Comparison of ENCODE assay signal across 26 mouse cellular contexts in genomic region chrX:129773556-129774255, GRCm38 (mm10). TPM values are rescaled to one million over a fixed set of nuclear protein-coding genes. Genes with fewer than 3 reads are reported as not detected.
A peak's percentile ranks its signal among the peaks of the same experiment; 100 is the strongest.
DNase-seq lines count a peak whose midpoint lies in the region; ATAC-seq and TF ChIP-seq lines count a peak whose summit lies in the region.
"Had no signal": no experiment of that assay in that cellular context is flagged by ENCODE, and none has a peak within 500 bp of the region (broad histone marks: within the 10 kb centered on the region; RNA-seq: fewer than 3 reads in every experiment).

No protein-coding gene starts in this region.

- no peaks in the 10 kb centered on the region for H3K9me3 ChIP-seq in hindbrain, embryonic 12.5 days (replicated peaks)
- H3K9me3 ChIP-seq in hindbrain, embryonic 13.5 days = no peaks in the 10 kb centered on the region
- H3K9me3 ChIP-seq in midbrain, embryonic 14.5 days (ENCODE audit: control insufficient read depth, low read length) = no peaks in the 10 kb centered on the region
- no peaks in the 10 kb centered on the region for H3K9me3 ChIP-seq in midbrain, postnatal 0 days (ENCODE audit: low read length)
- no peaks in the 10 kb centered on the region for H3K9me3 ChIP-seq in forebrain, embryonic 12.5 days
- H3K9me3 ChIP-seq in forebrain, postnatal 0 days (ENCODE audit: low read length) = no peaks in the 10 kb centered on the region
- H3K9me3 ChIP-seq: embryonic facial prominence, embryonic 15.5 days; heart, embryonic 13.5 days; hindbrain, embryonic 15.5 days; megakaryocyte, embryonic 14.5 days; neural tube, embryonic 12.5 days; stomach, embryonic 15.5 days had no signal

- H3K4me3 ChIP-seq in hindbrain, embryonic 12.5 days = no peak overlapping the region
- no peak overlapping the region for H3K4me3 ChIP-seq in hindbrain, embryonic 13.5 days
- H3K4me3 ChIP-seq in midbrain, embryonic 14.5 days (replicated peaks; ENCODE audit: low read depth, low read length) = no peak overlapping the region
- no peak overlapping the region for H3K4me3 ChIP-seq in midbrain, postnatal 0 days (ENCODE audit: low read depth, low read length)
- no peak overlapping the region for H3K4me3 ChIP-seq in forebrain, embryonic 12.5 days (replicated peaks)
- no peak overlapping the region for H3K4me3 ChIP-seq in forebrain, postnatal 0 days (ENCODE audit: low read depth, low read length)
- H3K4me3 ChIP-seq: embryonic facial prominence, embryonic 15.5 days; heart, adult 2 months; heart, embryonic 13.5 days; hindbrain, embryonic 15.5 days; megakaryocyte, embryonic 14.5 days; neural tube, embryonic 12.5 days; stomach, embryonic 15.5 days had no signal

- H3K27me3 ChIP-seq in hindbrain, embryonic 12.5 days = no peaks in the 10 kb centered on the region
- H3K27me3 ChIP-seq in hindbrain, embryonic 13.5 days = no peaks in the 10 kb centered on the region
- H3K27me3 ChIP-seq in midbrain, embryonic 14.5 days (ENCODE audit: control insufficient read depth, insufficient read depth, low read length) = no peaks in the 10 kb centered on the region
- H3K27me3 ChIP-seq in midbrain, postnatal 0 days (ENCODE audit: insufficient read depth, low read length) = no peaks in the 10 kb centered on the region
- H3K27me3 ChIP-seq in forebrain, embryonic 12.5 days = no peaks in the 10 kb centered on the region
- H3K27me3 ChIP-seq in forebrain, postnatal 0 days (ENCODE audit: insufficient read depth, low read length) = no peaks in the 10 kb centered on the region
- H3K27me3 ChIP-seq: CH12.LX; embryonic facial prominence, embryonic 15.5 days; heart, embryonic 13.5 days; hindbrain, embryonic 15.5 days; megakaryocyte, embryonic 14.5 days; neural tube, embryonic 12.5 days; stomach, embryonic 15.5 days had no signal

- H3K9ac ChIP-seq in hindbrain, embryonic 12.5 days = no peak overlapping the region
- no peak overlapping the region for H3K9ac ChIP-seq in hindbrain, embryonic 13.5 days
- H3K9ac ChIP-seq in midbrain, embryonic 14.5 days (replicated peaks; ENCODE audit: low read length) = no peak overlapping the region
- no peak overlapping the region for H3K9ac ChIP-seq in midbrain, postnatal 0 days (replicated peaks; ENCODE audit: low read length, poor library complexity, severe bottlenecking)
- no peak overlapping the region for H3K9ac ChIP-seq in forebrain, embryonic 12.5 days
- no peak overlapping the region for H3K9ac ChIP-seq in forebrain, postnatal 0 days
- H3K9ac ChIP-seq: embryonic facial prominence, embryonic 15.5 days; heart, embryonic 13.5 days; hindbrain, embryonic 15.5 days; neural tube, embryonic 12.5 days; stomach, embryonic 15.5 days had no signal

- H3K4me1 ChIP-seq in hindbrain, embryonic 12.5 days = no peaks in the 10 kb centered on the region
- H3K4me1 ChIP-seq in hindbrain, embryonic 13.5 days (replicated peaks) = no peaks in the 10 kb centered on the region
- H3K4me1 ChIP-seq in midbrain, embryonic 14.5 days (ENCODE audit: control insufficient read depth, insufficient read depth, low read length) = no peaks in the 10 kb centered on the region
- H3K4me1 ChIP-seq in midbrain, postnatal 0 days (ENCODE audit: insufficient read depth, low read length) = no peaks in the 10 kb centered on the region
- peaks cover 4% of the 10 kb centered on the region; the same call in 1 of the 2 replicates for H3K4me1 ChIP-seq in forebrain, embryonic 12.5 days
- H3K4me1 ChIP-seq in forebrain, postnatal 0 days (ENCODE audit: insufficient read depth) = no peaks in the 10 kb centered on the region
- H3K4me1 ChIP-seq: embryonic facial prominence, embryonic 15.5 days; heart, embryonic 13.5 days; hindbrain, embryonic 15.5 days; megakaryocyte, embryonic 14.5 days; neural tube, embryonic 12.5 days; stomach, embryonic 15.5 days had no signal

- peak; percentile 67; the same call in 1 of the 2 replicates for ATAC-seq in hindbrain, embryonic 12.5 days (ENCODE audit: low FRiP score)
- ATAC-seq in hindbrain, embryonic 13.5 days (ENCODE audit: low FRiP score) = no peak
- no peak for ATAC-seq in midbrain, embryonic 14.5 days (ENCODE audit: low FRiP score, low TSS enrichment)
- ATAC-seq in midbrain, postnatal 0 days (ENCODE audit: low FRiP score) = no peak
- peak; percentile 60; the same call in 1 of the 2 replicates for ATAC-seq in forebrain, embryonic 12.5 days (ENCODE audit: low FRiP score)
- ATAC-seq in forebrain, postnatal 0 days = no peak
- ATAC-seq: intestine, embryonic 16.5 days had no signal

- no peaks in the 10 kb centered on the region for H3K36me3 ChIP-seq in hindbrain, embryonic 12.5 days
- no peaks in the 10 kb centered on the region for H3K36me3 ChIP-seq in hindbrain, embryonic 13.5 days
- H3K36me3 ChIP-seq in midbrain, embryonic 14.5 days (ENCODE audit: control insufficient read depth, insufficient read depth, low read length) = no peaks in the 10 kb centered on the region
- no peaks in the 10 kb centered on the region for H3K36me3 ChIP-seq in midbrain, postnatal 0 days (ENCODE audit: insufficient read depth, low read length)
- H3K36me3 ChIP-seq in forebrain, embryonic 12.5 days (replicated peaks) = no peaks in the 10 kb centered on the region
- H3K36me3 ChIP-seq in forebrain, postnatal 0 days (ENCODE audit: insufficient read depth) = no peaks in the 10 kb centered on the region
- H3K36me3 ChIP-seq: embryonic facial prominence, embryonic 15.5 days; heart, embryonic 13.5 days; hindbrain, embryonic 15.5 days; neural tube, embryonic 12.5 days; stomach, embryonic 15.5 days had no signal

- 59% methylated on average over 11 of the region's 11 CpGs for WGBS in hindbrain, embryonic 12.5 days
- WGBS in hindbrain, embryonic 13.5 days = 53% methylated on average over 11 of the region's 11 CpGs
- WGBS in midbrain, embryonic 14.5 days = 52% methylated on average over 11 of the region's 11 CpGs
- 58% methylated on average over 11 of the region's 11 CpGs for WGBS in midbrain, postnatal 0 days
- 41% methylated on average over 11 of the region's 11 CpGs for WGBS in forebrain, embryonic 12.5 days
- WGBS in forebrain, postnatal 0 days = 43% methylated on average over 11 of the region's 11 CpGs

- no peak overlapping the region for H3K27ac ChIP-seq in hindbrain, embryonic 12.5 days
- no peak overlapping the region for H3K27ac ChIP-seq in hindbrain, embryonic 13.5 days
- no peak overlapping the region for H3K27ac ChIP-seq in midbrain, embryonic 14.5 days (replicated peaks; ENCODE audit: low read depth, low read length)
- no peak overlapping the region for H3K27ac ChIP-seq in midbrain, postnatal 0 days (ENCODE audit: low read depth, low read length)
- peak overlapping the region; percentile 31; the same call in 1 of the 2 replicates for H3K27ac ChIP-seq in forebrain, embryonic 12.5 days
- H3K27ac ChIP-seq in forebrain, postnatal 0 days (ENCODE audit: low read depth, low read length) = no peak overlapping the region
- H3K27ac ChIP-seq: embryonic facial prominence, embryonic 15.5 days; heart, adult 2 months; heart, embryonic 13.5 days; hindbrain, embryonic 15.5 days; neural tube, embryonic 12.5 days; stomach, embryonic 15.5 days had no signal

- DNase-seq in midbrain, embryonic 14.5 days = peak; percentile 9
- no peak for DNase-seq in midbrain, postnatal 0 days (ENCODE audit: low spot score)
- peak; percentile 7 for DNase-seq in forebrain, postnatal 0 days
- DNase-seq in cerebellum, adult 8-10 months = no peak
- DNase-seq: adrenal gland, adult 8-10 months; B cell, adult 2 months; cerebellum, adult 2 months; gastrocnemius, postnatal 36 days; heart, adult 2 months; heart, postnatal 14 days; kidney, postnatal 36 days; layer of hippocampus, postnatal 36 days; lung, postnatal 14 days; thymus, postnatal 36 days had no signal

- no peak for TF ChIP-seq CTCF in midbrain, postnatal 0 days (IDR thresholded peaks at IDR 0.05)
- no peak for TF ChIP-seq CTCF in forebrain, postnatal 0 days (IDR thresholded peaks at IDR 0.05; ENCODE audit: low read depth)

- H3K4me2 ChIP-seq in hindbrain, embryonic 12.5 days (replicated peaks) = no peak overlapping the region
- no peak overlapping the region for H3K4me2 ChIP-seq in hindbrain, embryonic 13.5 days
- H3K4me2 ChIP-seq in midbrain, embryonic 14.5 days (ENCODE audit: low read length) = no peak overlapping the region
- H3K4me2 ChIP-seq in midbrain, postnatal 0 days (ENCODE audit: low read depth, low read length, poor library complexity, severe bottlenecking) = no peak overlapping the region
- no peak overlapping the region for H3K4me2 ChIP-seq in forebrain, embryonic 12.5 days
- 0 out of 2 replicates have a peak overlapping the region, but pooled peaks have one; percentile 4 for H3K4me2 ChIP-seq in forebrain, postnatal 0 days (ENCODE audit: low read depth)
- H3K4me2 ChIP-seq: embryonic facial prominence, embryonic 15.5 days; heart, embryonic 13.5 days; hindbrain, embryonic 15.5 days; neural tube, embryonic 12.5 days; stomach, embryonic 15.5 days had no signal

RNA-seq across cellular contexts. Expression of gene Diaph2, which starts 24.2 kb away (rescaled TPM):
- polyA plus RNA-seq in hindbrain, embryonic 12.5 days (2016; fragmentation: Nextera tagmentation; extraction: Ambion mirVana) = 6.6 and 9.6 TPM in 2 replicates
- polyA plus RNA-seq in hindbrain, embryonic 13.5 days (2015; fragmentation: Nextera tagmentation; extraction: Ambion mirVana) = 4.0 and 4.7 TPM in 2 replicates
- 2.8 and 4.9 TPM in 2 replicates for polyA plus RNA-seq in midbrain, embryonic 14.5 days (2014; fragmentation: Nextera tagmentation; extraction: Ambion mirVana)
- 4.8 TPM in 2 replicates for total RNA-seq in midbrain, postnatal 0 days (2014; rRNA removed)
- polyA plus RNA-seq in midbrain, postnatal 0 days (2015; fragmentation: Nextera tagmentation; extraction: Ambion mirVana) = 2.9 and 3.9 TPM in 2 replicates
- polyA plus RNA-seq in forebrain, embryonic 12.5 days (2016; fragmentation: Nextera tagmentation; extraction: Ambion mirVana) = 7.8 and 7.9 TPM in 2 replicates
- total RNA-seq in forebrain, postnatal 0 days (2014; rRNA removed) = 3.7 and 4.7 TPM in 2 replicates
- 1.6 and 4.2 TPM in 2 replicates for polyA plus RNA-seq in forebrain, postnatal 0 days (2015; fragmentation: Nextera tagmentation; extraction: Ambion mirVana)
- total RNA-seq: CH12.LX, MEL had no signal

Comparison
In these comparisons a context has a peak if more than half of its experiments do, and no peak if none do; other contexts are left out.
1. ATAC-seq: peak in hindbrain, embryonic 12.5 days (single experiment) and forebrain, embryonic 12.5 days (single experiment); none in hindbrain, embryonic 13.5 days (single experiment), midbrain, embryonic 14.5 days (single experiment), midbrain, postnatal 0 days (single experiment) and forebrain, postnatal 0 days (single experiment).
2. DNase-seq: peak in midbrain, embryonic 14.5 days (single experiment) and forebrain, postnatal 0 days (single experiment); none in midbrain, postnatal 0 days (single experiment) and cerebellum, adult 8-10 months (single experiment).